8 mouse cellular contexts compared by ENCODE assay signal in genomic region chr7:132812619-132813415, GRCm38 (mm10). TPM values are rescaled to one million over a fixed set of nuclear protein-coding genes. Genes with fewer than 3 reads are reported as not detected.
DNase-seq lines count a peak whose midpoint lies in the region; ATAC-seq lines count a peak whose summit lies in the region.

No protein-coding gene starts in this region.

- DNase-seq in heart, adult 18-20 months = peak; percentile 67 to 79
- DNase-seq in heart, postnatal 25 days (ENCODE audit: low spot score) = no peak
- DNase-seq in brain, adult 2 months (ENCODE audit: low read depth, low spot score) = peak; percentile 66
- peak; percentile 60 for DNase-seq in heart, postnatal 4 days
- DNase-seq in limb, embryonic 11.5 days (ENCODE audit: low spot score) = peak; percentile 77
- DNase-seq in mesoderm, embryonic 11.5 days (ENCODE audit: low read depth, low spot score) = peak; percentile 61
- DNase-seq in spleen, postnatal 36 days (ENCODE audit: low spot score in 2 of 2) = peak; percentile 68 to 70

- ATAC-seq in erythroid progenitor cell, adult 5-6 weeks (replicated peaks; ENCODE audit: low FRiP score, poor library complexity, severe bottlenecking) = peak; percentile 49
- peak; percentile 48; the same call in 1 of the 2 replicates for ATAC-seq in limb, embryonic 11.5 days (ENCODE audit: insufficient number of reproducible peaks, low FRiP score, low TSS enrichment, low read depth)

- H3K9ac ChIP-seq in limb, embryonic 11.5 days (ENCODE audit: low read length) = peak overlapping the region; percentile 93

- H3K9me3 ChIP-seq in limb, embryonic 11.5 days (ENCODE audit: control insufficient read depth, low read length) = no peaks in the 10 kb centered on the region

- intact Hi-C loops in heart, postnatal 25 days (cut with DNase I) = loop anchor here (1.0 to 5.0 kb wide), 4 partner anchors 26 to 157 kb away; partner anchors contain the start of gene Eef1akmt2

- 1% methylated on average over 59 of the region's 59 CpGs for WGBS in limb, embryonic 11.5 days

- peak overlapping the region; percentile 88 for H3K4me2 ChIP-seq in limb, embryonic 11.5 days (ENCODE audit: low read depth, severe bottlenecking)

- peaks cover 52% of the 10 kb centered on the region for H3K4me1 ChIP-seq in limb, embryonic 11.5 days (ENCODE audit: control insufficient read depth, insufficient read depth, low read length)

- peak overlapping the region; percentile 68 for H3K4me3 ChIP-seq in limb, embryonic 11.5 days (ENCODE audit: low read depth, low read length)

- H3K27ac ChIP-seq in limb, embryonic 11.5 days (replicated peaks; ENCODE audit: low read depth, low read length) = peak overlapping the region; percentile 90

- H3K36me3 ChIP-seq in limb, embryonic 11.5 days (ENCODE audit: control insufficient read depth, insufficient read depth, low read length) = no peaks in the 10 kb centered on the region

- H3K27me3 ChIP-seq in limb, embryonic 11.5 days (ENCODE audit: control insufficient read depth, insufficient read depth, low read length) = no peaks in the 10 kb centered on the region

RNA-seq across cellular contexts. Expression of gene Fam53b, which starts 0.9 kb away (rescaled TPM):
- total RNA-seq in heart, adult 18-20 months (2021) = 10 to 100 TPM; 21.3 to 22.5 TPM
- 10 to 100 TPM; 25.8 to 26.8 TPM for total RNA-seq in heart, postnatal 25 days (2021)
- total RNA-seq in erythroid progenitor cell, adult 5-6 weeks (2015; ENCODE audit: low replicate concordance) = 241 and 246 TPM in 2 replicates
- 163 and 208 TPM in 2 replicates for total RNA-seq in erythroid progenitor cell, adult 5-6 weeks (2017; ENCODE audit: low replicate concordance)
- 10 to 100 TPM; 29.6 to 38.3 TPM for total RNA-seq in heart, postnatal 4 days (2021)
- polyA plus RNA-seq in limb, embryonic 11.5 days (2014; fragmentation: Nextera tagmentation; extraction: Ambion mirVana) = 23.8 and 29.3 TPM in 2 replicates

RNA-seq across cellular contexts. Expression of gene Eef1akmt2, which starts 39.7 kb away (rescaled TPM):
- 10 to 100 TPM in 1 of 2 experiments, 1 to 10 TPM in 1; 7.3 to 10.4 TPM for total RNA-seq in heart, adult 18-20 months (2021)
- total RNA-seq in heart, postnatal 25 days (2021) = 1 to 10 TPM; 9.6 to 9.8 TPM
- 4.7 and 8.0 TPM in 2 replicates for total RNA-seq in erythroid progenitor cell, adult 5-6 weeks (2015; ENCODE audit: low replicate concordance)
- 13.9 and 21.3 TPM in 2 replicates for total RNA-seq in erythroid progenitor cell, adult 5-6 weeks (2017; ENCODE audit: low replicate concordance)
- 10 to 100 TPM; 17.3 to 19.7 TPM for total RNA-seq in heart, postnatal 4 days (2021)
- polyA plus RNA-seq in limb, embryonic 11.5 days (2014; fragmentation: Nextera tagmentation; extraction: Ambion mirVana) = 76.6 and 79.4 TPM in 2 replicates

RNA-seq across cellular contexts. Expression of gene Abraxas2, which starts 46.2 kb away (rescaled TPM):
- total RNA-seq in heart, adult 18-20 months (2021) = 10 to 100 TPM; 21.4 to 21.7 TPM
- total RNA-seq in heart, postnatal 25 days (2021) = 10 to 100 TPM; 21.0 to 21.4 TPM
- total RNA-seq in erythroid progenitor cell, adult 5-6 weeks (2015; ENCODE audit: low replicate concordance) = 8.6 and 17.2 TPM in 2 replicates
- 3.6 and 9.0 TPM in 2 replicates for total RNA-seq in erythroid progenitor cell, adult 5-6 weeks (2017; ENCODE audit: low replicate concordance)
- total RNA-seq in heart, postnatal 4 days (2021) = 10 to 100 TPM; 24.5 to 24.7 TPM
- polyA plus RNA-seq in limb, embryonic 11.5 days (2014; fragmentation: Nextera tagmentation; extraction: Ambion mirVana) = 40.7 and 41.3 TPM in 2 replicates

Comparison
In these comparisons a context has a peak if more than half of its experiments do, and no peak if none do; other contexts are left out.
1. RNA of gene Fam53b, which starts 0.9 kb away (total RNA-seq): 163 to 246 TPM in erythroid progenitor cell, adult 5-6 weeks; 29.6 to 38.3 TPM in heart, postnatal 4 days, 25.8 to 26.8 TPM in heart, postnatal 25 days and 21.3 to 22.5 TPM in heart, adult 18-20 months; every median in the first group is over 4 times any median in the second.